In the genomic region with DNA sequence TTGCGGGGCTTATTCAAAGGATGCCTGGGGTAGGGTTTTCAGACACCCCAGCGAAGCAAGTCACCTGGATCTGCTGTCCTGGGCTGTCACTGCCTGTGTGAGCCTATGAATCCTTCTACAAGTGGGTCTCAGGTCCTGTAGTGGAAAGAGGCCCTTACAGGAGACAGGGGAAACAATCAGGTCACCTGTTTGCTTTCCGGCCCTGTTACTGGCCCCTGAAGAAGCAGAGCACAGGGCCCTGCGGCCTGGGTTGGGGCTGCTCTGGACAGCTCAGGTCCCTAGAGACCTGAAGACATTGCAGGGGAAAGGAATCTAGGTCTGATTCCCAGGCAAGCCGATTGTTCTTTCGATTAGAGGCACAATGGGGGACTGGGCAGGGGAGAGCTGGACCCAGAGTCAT, we compare ENCODE assay signal across 11 mouse cellular contexts. TPM values are rescaled to one million over a fixed set of nuclear protein-coding genes. Genes with fewer than 3 reads are reported as not detected.
DNase-seq lines count a peak whose midpoint lies in the region; ATAC-seq lines count a peak whose summit lies in the region.
"Had no signal": no experiment of that assay in that cellular context is flagged by ENCODE, and none has a peak within 500 bp of the region (broad histone marks: within the 10 kb centered on the region; RNA-seq: fewer than 3 reads in every experiment).

No protein-coding gene starts in this region.

- H3K9me3 ChIP-seq in forebrain, embryonic 13.5 days (replicated peaks): no peaks in the 10 kb centered on the region
- H3K9me3 ChIP-seq in forebrain, embryonic 11.5 days (ENCODE audit: control insufficient read depth, low read length): no peaks in the 10 kb centered on the region
- no peaks in the 10 kb centered on the region for H3K9me3 ChIP-seq in hindbrain, embryonic 11.5 days (ENCODE audit: control insufficient read depth, low read length)
- no peaks in the 10 kb centered on the region for H3K9me3 ChIP-seq in midbrain, embryonic 13.5 days

- H3K4me1 ChIP-seq in forebrain, embryonic 13.5 days: peaks cover 16% of the 10 kb centered on the region
- H3K4me1 ChIP-seq in forebrain, embryonic 11.5 days (replicated peaks; ENCODE audit: control insufficient read depth, insufficient read depth, low read length): peaks cover 16% of the 10 kb centered on the region; the same call in 1 of the 2 replicates
- H3K4me1 ChIP-seq in hindbrain, embryonic 11.5 days (replicated peaks; ENCODE audit: control insufficient read depth, insufficient read depth, low read length): peaks cover 10% of the 10 kb centered on the region; the same call in 1 of the 2 replicates
- H3K4me1 ChIP-seq in midbrain, embryonic 13.5 days (replicated peaks): peaks cover 22% of the 10 kb centered on the region

- no peak; the same call in 1 of the 2 replicates for ATAC-seq in forebrain, embryonic 13.5 days
- ATAC-seq in forebrain, embryonic 11.5 days (replicated peaks; ENCODE audit: low FRiP score): no peak
- 0 out of 2 replicates have a peak, but pooled peaks have one; percentile 20 for ATAC-seq in hindbrain, embryonic 11.5 days (ENCODE audit: low FRiP score)
- ATAC-seq in midbrain, embryonic 13.5 days: 0 out of 2 replicates have a peak, but pooled peaks have one; percentile 22
- ATAC-seq: inflammation-experienced regulatory T-cells, adult 6 months; liver, postnatal 0 days had no signal

- no peak overlapping the region for H3K9ac ChIP-seq in forebrain, embryonic 13.5 days
- no peak overlapping the region for H3K9ac ChIP-seq in forebrain, embryonic 11.5 days (ENCODE audit: low read length)
- H3K9ac ChIP-seq in hindbrain, embryonic 11.5 days (ENCODE audit: low read depth, low read length): no peak overlapping the region
- no peak overlapping the region for H3K9ac ChIP-seq in midbrain, embryonic 13.5 days (replicated peaks)

- H3K27me3 ChIP-seq in forebrain, embryonic 13.5 days: peaks cover 54% of the 10 kb centered on the region
- H3K27me3 ChIP-seq in forebrain, embryonic 11.5 days (ENCODE audit: control insufficient read depth, insufficient read depth, low read length): peaks cover 21% of the 10 kb centered on the region
- H3K27me3 ChIP-seq in hindbrain, embryonic 11.5 days (ENCODE audit: control insufficient read depth, insufficient read depth, low read length): peaks cover 5% of the 10 kb centered on the region; the same call in 1 of the 2 replicates
- peaks cover 28% of the 10 kb centered on the region for H3K27me3 ChIP-seq in midbrain, embryonic 13.5 days

- WGBS in forebrain, embryonic 13.5 days: 27% methylated on average over 6 of the region's 6 CpGs
- 19% methylated on average over 6 of the region's 6 CpGs for WGBS in forebrain, embryonic 11.5 days
- 16% methylated on average over 6 of the region's 6 CpGs for WGBS in hindbrain, embryonic 11.5 days
- WGBS in midbrain, embryonic 13.5 days: 23% methylated on average over 6 of the region's 6 CpGs

- H3K36me3 ChIP-seq in forebrain, embryonic 13.5 days (ENCODE audit: poor library complexity, severe bottlenecking): no peaks in the 10 kb centered on the region
- no peaks in the 10 kb centered on the region for H3K36me3 ChIP-seq in forebrain, embryonic 11.5 days (ENCODE audit: control insufficient read depth, insufficient read depth, low read length)
- no peaks in the 10 kb centered on the region for H3K36me3 ChIP-seq in hindbrain, embryonic 11.5 days (ENCODE audit: control insufficient read depth, insufficient read depth, low read length)
- no peaks in the 10 kb centered on the region for H3K36me3 ChIP-seq in midbrain, embryonic 13.5 days

- H3K4me2 ChIP-seq in forebrain, embryonic 13.5 days: peak overlapping the region; percentile 76
- no peak overlapping the region for H3K4me2 ChIP-seq in forebrain, embryonic 11.5 days (ENCODE audit: low read depth, low read length, severe bottlenecking)
- H3K4me2 ChIP-seq in hindbrain, embryonic 11.5 days (replicated peaks; ENCODE audit: low read depth, low read length): no peak overlapping the region
- no peak overlapping the region for H3K4me2 ChIP-seq in midbrain, embryonic 13.5 days (replicated peaks)

- no peak overlapping the region for H3K27ac ChIP-seq in forebrain, embryonic 13.5 days
- no peak overlapping the region for H3K27ac ChIP-seq in forebrain, embryonic 11.5 days (ENCODE audit: low read depth, low read length)
- H3K27ac ChIP-seq in hindbrain, embryonic 11.5 days (ENCODE audit: low read depth, low read length): no peak overlapping the region; the same call in 1 of the 2 replicates
- no peak overlapping the region for H3K27ac ChIP-seq in midbrain, embryonic 13.5 days

- no peak overlapping the region for H3K4me3 ChIP-seq in forebrain, embryonic 13.5 days
- no peak overlapping the region for H3K4me3 ChIP-seq in forebrain, embryonic 11.5 days (ENCODE audit: low read depth, low read length)
- no peak overlapping the region; the same call in 1 of the 2 replicates for H3K4me3 ChIP-seq in hindbrain, embryonic 11.5 days (ENCODE audit: low read depth, low read length)
- no peak overlapping the region for H3K4me3 ChIP-seq in midbrain, embryonic 13.5 days (replicated peaks)

- no peak for DNase-seq in forebrain, embryonic 11.5 days (ENCODE audit: low spot score)
- DNase-seq in MN1 (ENCODE audit: low spot score): peak; percentile 60
- DNase-seq in hindbrain, embryonic 11.5 days (ENCODE audit: low spot score): no peak
- no peak for DNase-seq in left cerebral cortex, adult 9 months (ENCODE audit: low spot score in 2 of 2)
- DNase-seq in left cerebral cortex, adult 8-10 months (ENCODE audit: low spot score in 2 of 2): no peak
- DNase-seq in left cerebral cortex, adult 11 months (ENCODE audit: low spot score): no peak
- DNase-seq: liver, postnatal 0 days; right cerebral cortex, postnatal 14 days had no signal

RNA-seq across cellular contexts. Expression of a gene that starts 5.5 kb away (rescaled TPM):
- 11.1 and 13.9 TPM in 2 replicates for polyA plus RNA-seq in forebrain, embryonic 13.5 days (2015; fragmentation: Nextera tagmentation; extraction: Ambion mirVana)
- polyA plus RNA-seq in forebrain, embryonic 11.5 days (2014; fragmentation: Nextera tagmentation; extraction: Ambion mirVana): 21.4 and 24.8 TPM in 2 replicates
- 29.1 and 31.1 TPM in 2 replicates for polyA plus RNA-seq in hindbrain, embryonic 11.5 days (2014; fragmentation: Nextera tagmentation; extraction: Ambion mirVana)
- polyA plus RNA-seq in midbrain, embryonic 13.5 days (2015; fragmentation: Nextera tagmentation; extraction: Ambion mirVana): 24.0 and 24.7 TPM in 2 replicates
- total RNA-seq in left cerebral cortex, adult 8-10 months (2022): 1 to 10 TPM; 1.3 to 3.0 (median 2.1) TPM

RNA-seq across cellular contexts. Expression of a gene that starts 18.1 kb away (rescaled TPM):
- polyA plus RNA-seq in forebrain, embryonic 13.5 days (2015; fragmentation: Nextera tagmentation; extraction: Ambion mirVana): 0.17 TPM in 1 of 2 replicates, not detected in the other
- polyA plus RNA-seq in forebrain, embryonic 11.5 days (2014; fragmentation: Nextera tagmentation; extraction: Ambion mirVana): 0.28 TPM in 1 of 2 replicates, not detected in the other
- polyA plus RNA-seq in hindbrain, embryonic 11.5 days (2014; fragmentation: Nextera tagmentation; extraction: Ambion mirVana): 0.33 and 0.52 TPM in 2 replicates
- polyA plus RNA-seq in midbrain, embryonic 13.5 days (2015; fragmentation: Nextera tagmentation; extraction: Ambion mirVana): 0.10 and 0.27 TPM in 2 replicates
- total RNA-seq in left cerebral cortex, adult 8-10 months (2022): 1 to 10 TPM in 1 of 4 experiments, under 1 TPM in 3; 0.43 to 1.1 (median 0.51) TPM

RNA-seq across cellular contexts. Expression of a gene that starts 23.3 kb away (rescaled TPM):
- 0.08 and 0.13 TPM in 2 replicates for polyA plus RNA-seq in forebrain, embryonic 13.5 days (2015; fragmentation: Nextera tagmentation; extraction: Ambion mirVana)
- 0.13 TPM in 1 of 2 replicates, not detected in the other for polyA plus RNA-seq in forebrain, embryonic 11.5 days (2014; fragmentation: Nextera tagmentation; extraction: Ambion mirVana)
- polyA plus RNA-seq in hindbrain, embryonic 11.5 days (2014; fragmentation: Nextera tagmentation; extraction: Ambion mirVana): not detected in 2 replicates
- 0.17 and 0.19 TPM in 2 replicates for polyA plus RNA-seq in midbrain, embryonic 13.5 days (2015; fragmentation: Nextera tagmentation; extraction: Ambion mirVana)
- 1 to 10 TPM; 3.7 to 4.8 (median 4.2) TPM for total RNA-seq in left cerebral cortex, adult 8-10 months (2022)

Comparison
In these comparisons a context has a peak if more than half of its experiments do, and no peak if none do; other contexts are left out.
1. ATAC-seq: peak in hindbrain, embryonic 11.5 days (single experiment) and midbrain, embryonic 13.5 days (single experiment); none in forebrain, embryonic 13.5 days (single experiment) and forebrain, embryonic 11.5 days (single experiment).